Mouse (Mus musculus) E14TG2a.4 (cell line): ENCODE measurements around the gene Syn2.
"Not testable (repeated sequence)": the region's sequence is repeated elsewhere in the genome, so short reads cannot be mapped to it uniquely, and the experiment has no call there.

ENCODE experiments used
- CTCF ChIP-seq: conservative IDR thresholded peaks from 2 replicates; pipeline ENCODE4 v1.5.1; 2014; ENCODE audit warnings: low read length
- POU5F1 ChIP-seq: IDR thresholded peaks from 2 replicates; pipeline ENCODE4 v1.6.1; 2014; ENCODE audit warnings: low read length, borderline replicate concordance

- TF ChIP-seq CTCF, POU5F1: not testable (repeated sequence)
Observed at GRCm38 (mm10) chr6:115240431-115240830, 105.7 kb downstream of the Syn2 start.
